Mouse (Mus musculus) inflammation-experienced regulatory T-cells (primary cell): ENCODE data around the gene Tmed5. TPM values are rescaled to one million over a fixed set of nuclear protein-coding genes. Genes with fewer than 3 reads are reported as not detected.

Source experiments
- polyA plus RNA-seq, 2 experiments: library from polyadenylated mRNA; unstranded; fragments of 100-300 nt; shearing (Covaris generic); gene quantifications; one replicate each; pipeline ENCODE4 v1.2.1; 2017

Tmed5 gene
- 10 to 100 TPM; 67.8 to 91.2 TPM for polyA plus RNA-seq

DNA sequence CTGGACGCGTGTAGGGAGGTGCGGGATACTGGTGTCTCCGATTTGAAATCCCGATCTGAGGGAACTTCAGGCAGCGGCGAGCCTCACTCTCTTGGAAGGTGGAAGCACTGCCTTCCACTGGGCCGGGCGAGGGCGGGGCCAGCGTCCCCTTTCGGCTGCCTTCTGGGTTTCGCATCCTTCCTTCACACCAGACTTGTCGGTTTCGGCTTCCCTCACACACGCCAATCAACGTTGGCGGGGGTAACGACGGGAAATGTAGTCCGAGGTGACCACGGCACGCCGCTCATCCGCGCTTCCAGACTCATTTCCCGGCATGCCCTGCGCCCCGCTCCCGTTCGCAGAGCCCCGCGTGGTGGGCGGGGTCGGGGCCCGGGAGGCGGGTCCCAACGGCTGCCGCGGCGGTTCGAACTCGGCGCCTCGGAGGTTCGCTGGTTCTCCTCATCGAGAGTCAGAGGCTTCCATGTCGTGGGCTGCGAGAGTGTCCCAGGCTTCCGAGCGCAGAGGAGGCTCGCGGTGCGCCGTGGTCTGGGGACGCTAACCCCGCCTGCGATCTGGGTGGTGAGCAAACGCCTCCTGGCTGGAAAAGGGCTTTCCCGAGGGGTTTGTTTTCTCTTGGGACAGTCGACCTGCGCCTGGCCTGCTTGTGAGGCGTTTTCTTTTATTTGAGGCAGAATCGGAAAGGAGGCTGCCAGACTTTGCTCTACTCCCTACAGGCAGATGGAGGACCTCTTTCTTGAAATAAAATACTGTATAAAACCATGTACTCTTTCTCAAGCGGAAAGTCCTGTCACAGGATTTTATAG is at the start of gene Tmed5, which contains the start of gene Ccdc18:
TSS of gene Tmed5 (minus strand) at position 180 of the 803 bp plus-strand sequence.
TSS of gene Ccdc18 (plus strand) at position 435 of the 803 bp plus-strand sequence.

DNA sequence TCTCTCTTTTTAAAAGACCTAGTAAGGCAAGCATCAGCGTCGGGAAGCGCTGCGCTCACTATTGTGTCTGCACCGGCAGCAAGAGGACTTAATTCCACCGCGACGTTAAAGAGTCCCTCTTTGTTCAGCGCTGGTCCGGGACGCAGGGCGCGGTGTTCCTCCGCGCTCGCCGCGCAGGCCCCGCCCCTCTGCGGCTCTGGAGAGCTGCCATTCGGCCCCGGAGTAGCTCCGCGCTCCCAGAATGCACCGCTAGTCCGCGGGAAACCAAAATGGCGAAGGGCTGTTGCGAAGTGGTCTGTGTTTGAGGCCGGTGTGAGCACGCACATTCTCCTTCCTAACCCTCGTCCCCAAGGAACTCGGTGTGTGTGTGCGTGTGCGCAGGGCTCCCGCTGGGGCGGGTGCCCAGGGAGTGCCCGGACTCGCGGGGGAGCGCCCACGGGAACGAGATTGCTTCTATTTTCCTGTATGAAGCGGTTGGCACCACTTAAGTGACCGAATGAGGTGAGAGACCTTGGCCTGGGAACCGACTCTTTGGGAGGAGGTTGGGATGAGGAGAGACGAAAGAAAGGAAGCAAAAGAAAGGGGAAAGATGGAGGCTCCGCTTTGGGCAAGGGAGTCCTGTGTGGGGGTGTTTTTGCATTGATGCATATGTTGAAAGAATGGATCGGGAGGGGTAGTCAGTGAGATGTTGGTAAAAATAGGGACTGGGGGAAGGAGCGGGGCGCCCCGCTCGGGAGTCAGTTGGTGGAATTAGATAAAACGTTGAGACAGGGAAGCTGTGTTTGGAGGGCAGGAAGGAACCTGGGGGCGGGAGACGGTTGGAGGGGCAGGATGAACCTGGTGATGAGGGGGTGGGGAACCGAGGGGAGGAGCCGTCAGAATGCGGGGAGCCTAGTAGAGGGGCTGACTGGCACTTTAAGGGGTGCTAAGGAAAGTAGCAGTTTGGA is 66.7 kb downstream of the Tmed5 start, which contains the start of gene Mtf2:
TSS of gene Mtf2 (plus strand) at position 210 of the 947 bp plus-strand sequence.

Other genes starting within 250 kb of the Tmed5 start
- 10 to 100 TPM; 15.6 to 16.4 TPM for gene Rpl5, start 232.1 kb downstream of the Tmed5 start, polyA plus RNA-seq
- gene Fam69a, start 145.5 kb downstream of the Tmed5 start, polyA plus RNA-seq: 10 to 100 TPM; 58.3 to 85.5 TPM
- gene Mtf2, start 66.9 kb downstream of the Tmed5 start, polyA plus RNA-seq: 10 to 100 TPM; 83.2 to 93.8 TPM
- gene Ccdc18, start 255 bp upstream of the Tmed5 start, polyA plus RNA-seq: 1 to 10 TPM; 1.3 to 1.5 TPM
- gene Dr1, start 136.3 kb upstream of the Tmed5 start, polyA plus RNA-seq: 10 to 100 TPM; 55.2 to 60.3 TPM
- 1 to 10 TPM; 3.5 to 5.8 TPM for gene Pigg, start 180.0 kb upstream of the Tmed5 start, polyA plus RNA-seq
- gene Gm42517, start 235.3 kb upstream of the Tmed5 start, polyA plus RNA-seq: not detected